Mouse (Mus musculus): ENCODE measurements around the gene Olfr69. TPM values are rescaled to one million over a fixed set of nuclear protein-coding genes. Genes with fewer than 3 reads are reported as not detected.

Gene Olfr69
- total and polyA plus RNA-seq, 3 experiments = not detected

- peak; percentile 48 for TF ChIP-seq RCOR1 (IDR thresholded peaks at IDR 0.05; ENCODE audit: low read depth, low read length)
- TF ChIP-seq KAT2A (conservative IDR thresholded peaks at IDR 0.05; ENCODE audit: low read depth, low read length) = no peak
- TF ChIP-seq GABPA (IDR thresholded peaks at IDR 0.05; ENCODE audit: low read depth, low read length) = no peak
- TF ChIP-seq MAFK (IDR thresholded peaks at IDR 0.05; ENCODE audit: borderline replicate concordance, low read depth, low read length) = 0 out of 2 replicates have a peak, but pooled peaks have one; percentile 14
- peak; percentile 67; the same call in 1 of the 2 replicates for TF ChIP-seq MXI1 (IDR thresholded peaks at IDR 0.05; ENCODE audit: low read depth, low read length)
- no peak for TF ChIP-seq E2F4 (IDR thresholded peaks at IDR 0.05; ENCODE audit: borderline replicate concordance, low read depth, low read length)
- no peak for TF ChIP-seq ZMIZ1 (IDR thresholded peaks at IDR 0.05; ENCODE audit: low read depth, low read length)
- TF ChIP-seq TCF12 (IDR thresholded peaks at IDR 0.05; ENCODE audit: low read depth, low read length) = peak; percentile 56; the same call in 1 of the 2 replicates
- no peak for TF ChIP-seq ZNF384 (IDR thresholded peaks at IDR 0.05; ENCODE audit: low read depth, low read length)
- no peak for TF ChIP-seq ZC3H11A (IDR thresholded peaks at IDR 0.05; ENCODE audit: low read depth, low read length)
- TF ChIP-seq UBTF (IDR thresholded peaks at IDR 0.05; ENCODE audit: borderline replicate concordance, insufficient read depth, low read depth, low read length) = no peak
- no peak for TF ChIP-seq MEF2A (IDR thresholded peaks at IDR 0.05; ENCODE audit: extremely low read depth, insufficient replicate concordance, low read depth, low read length, poor library complexity, severe bottlenecking)
- TF ChIP-seq NRF1 (IDR thresholded peaks at IDR 0.05; ENCODE audit: insufficient read depth, low read depth, low read length, poor library complexity, severe bottlenecking) = no peak
- TF ChIP-seq JUND (IDR thresholded peaks at IDR 0.05; ENCODE audit: low read depth, low read length) = no peak
- TF ChIP-seq MAX (IDR thresholded peaks at IDR 0.05; ENCODE audit: low read length) = peak; percentile 18; the same call in 1 of the 2 replicates
- TF ChIP-seq ELF1 (IDR thresholded peaks at IDR 0.05; ENCODE audit: low read depth, low read length) = no peak
- TF ChIP-seq EP300 (IDR thresholded peaks at IDR 0.05; ENCODE audit: low read depth in 1 of 2, low read length in 2 of 2) = peak; percentile 50 to 72
Measured at GRCm38 (mm10) chr7:103810296-103810695, 38.9 kb upstream of the Olfr69 start (continued).

- Histone ChIP-seq H3K4me1 (ENCODE audit: control insufficient read depth in 1 of 2, insufficient read depth in 2 of 2, low read length in 2 of 2) (peaks cover 23 to 24% of the 10 kb centered on the region in 2 experiments), H3K9me3 (replicated peaks; ENCODE audit: insufficient read depth, low read length) (no peaks in the 10 kb centered on the region), H3K36me3 (ENCODE audit: control insufficient read depth in 1 of 2, insufficient read depth in 2 of 2, low read length in 2 of 2) (peaks cover 0 to 29% of the 10 kb centered on the region in 2 experiments; a peak in 2 of 4 replicates), H3K9ac (ENCODE audit: control insufficient read depth, low read depth, low read length, poor library complexity, severe bottlenecking) (peak overlapping the region; percentile 54), H3K4me3 (ENCODE audit: control insufficient read depth in 1 of 2, insufficient read depth in 1 of 2, low read depth in 2 of 2, low read length in 2 of 2) (0 out of 4 replicates have a peak overlapping the region, but pooled peaks of 1 of the 2 experiments have one; percentile 5), H3K27ac (ENCODE audit: control insufficient read depth, low read depth, low read length) (peak overlapping the region; percentile 98), H3K79me2 (ENCODE audit: control insufficient read depth, insufficient read depth, low read length, poor library complexity) (no peaks in the 10 kb centered on the region), H3K27me3 (ENCODE audit: control insufficient read depth in 1 of 2, insufficient read depth in 2 of 2, low read length in 2 of 2) (no peaks in the 10 kb centered on the region)
- peak; percentile 55 for DNase-seq (ENCODE audit: low read depth, low spot score)
- TF ChIP-seq SIN3A (IDR thresholded peaks at IDR 0.05; ENCODE audit: low read length) (peak; percentile 17; the same call in 1 of the 2 replicates), ZNF384 (IDR thresholded peaks at IDR 0.05; ENCODE audit: low read depth, low read length) (peak; percentile 50), MXI1 (IDR thresholded peaks at IDR 0.05; ENCODE audit: low read depth, low read length) (peak; percentile 41; the same call in 1 of the 2 replicates), POLR2AphosphoS5 (IDR thresholded peaks at IDR 0.05; ENCODE audit: borderline replicate concordance, low read depth, low read length) (no peak)
Measured at GRCm38 (mm10) chr7:103809801-103810155, 38.4 kb upstream of the Olfr69 start.

All from MEL (cell line).